Mouse (Mus musculus) C2C12 (cell line): Measurements from ENCODE around the gene Gm28308. TPM values are rescaled to one million over a fixed set of nuclear protein-coding genes. Genes with fewer than 3 reads are reported as not detected.

ENCODE experiments used
- H3K27me3 ChIP-seq: one replicate; pipeline ENCODE4 v1.6.1; 2011; ENCODE audit not compliant: control insufficient read depth, insufficient read depth, insufficient read length
- H3K36me3 ChIP-seq: one replicate; pipeline ENCODE4 v1.6.1; 2011; ENCODE audit not compliant: control insufficient read depth, insufficient read depth
- H3K4me3 ChIP-seq: one replicate; pipeline ENCODE4 v1.5.1; 2011; ENCODE audit warnings: mild to moderate bottlenecking, control low read depth; ENCODE audit not compliant: poor library complexity, insufficient read depth, severe bottlenecking
- H3K79me2 ChIP-seq: one replicate; pipeline ENCODE4 v1.6.1; 2011; ENCODE audit not compliant: control insufficient read depth, insufficient read depth
- H3K79me3 ChIP-seq: one replicate; pipeline ENCODE4 v1.6.1; 2011; ENCODE audit warnings: low read depth, control low read depth
- H3ac ChIP-seq: one replicate; pipeline ENCODE3; 2011; ENCODE audit warnings: low read depth; ENCODE audit not compliant: control insufficient read depth, insufficient read length
- CEBPB ChIP-seq: IDR thresholded peaks from one replicate; pipeline ENCODE4 v1.6.1; 2011; ENCODE audit warnings: low read depth, mild to moderate bottlenecking, control low read depth, moderate library complexity
- CTCF ChIP-seq: IDR thresholded peaks from one replicate; pipeline ENCODE4 v1.5.1; 2011; ENCODE audit not compliant: control insufficient read depth, insufficient read depth, insufficient read length
- FOSL1 ChIP-seq: IDR thresholded peaks from one replicate; pipeline ENCODE4 v1.8.0; 2011; ENCODE audit warnings: mild to moderate bottlenecking, low read length; ENCODE audit not compliant: poor library complexity, insufficient read depth, severe bottlenecking
- MAX ChIP-seq: IDR thresholded peaks from one replicate; pipeline ENCODE4 v1.6.1; 2011; ENCODE audit warnings: mild to moderate bottlenecking, control low read depth
- MYOD1 ChIP-seq: IDR thresholded peaks from one replicate; pipeline ENCODE4 v1.6.1; 2011; ENCODE audit warnings: low read depth; ENCODE audit not compliant: control insufficient read depth, insufficient read length
- MYOG ChIP-seq: IDR thresholded peaks from one replicate; pipeline ENCODE4 v1.6.1; 2011; ENCODE audit not compliant: control insufficient read depth, insufficient read length; ENCODE audit errors: extremely low read depth
- USF1 ChIP-seq: IDR thresholded peaks from one replicate; pipeline ENCODE4 v1.6.1; 2011; ENCODE audit warnings: low read depth, mild to moderate bottlenecking, control low read depth, moderate library complexity
- polyA plus RNA-seq: library from polyadenylated mRNA; unstranded; fragments of >200 nt; fragmentation: generic; extraction: Trizol; gene quantifications from one replicate; pipeline ENCODE4 v1.2.1, GENCODE M21; 2012; ENCODE audit warnings: missing spikeins

Gene Gm28308
- polyA plus RNA-seq, 1 experiment, result 0.75 TPM

GRCm38 (mm10) chr6:52172501-52172900, 40.6 kb downstream of the Gm28308 start:
- H3K79me3 ChIP-seq, result no peaks in the 10 kb centered on the region
- H3K4me3 ChIP-seq, result no peak overlapping the region
- H3K36me3 ChIP-seq, result peaks cover 3% of the 10 kb centered on the region
- no peaks in the 10 kb centered on the region for H3K79me2 ChIP-seq
- H3ac ChIP-seq, result no peak overlapping the region
- no peak for TF ChIP-seq USF1
- no peak for TF ChIP-seq CEBPB
- no peaks in the 10 kb centered on the region for H3K27me3 ChIP-seq

GRCm38 (mm10) chr6:52171938-52172337, 41.2 kb downstream of the Gm28308 start:
- H3K4me3 ChIP-seq, result no peak overlapping the region
- H3K36me3 ChIP-seq, result peaks cover 3% of the 10 kb centered on the region
- no peaks in the 10 kb centered on the region for H3K27me3 ChIP-seq
- no peaks in the 10 kb centered on the region for H3K79me2 ChIP-seq
- H3K79me3 ChIP-seq, result no peaks in the 10 kb centered on the region
- H3ac ChIP-seq, result no peak overlapping the region
- TF ChIP-seq CTCF (no peak), CEBPB (no peak), MYOD1 (no peak), MYOG (no peak), USF1 (no peak)

GRCm38 (mm10) chr6:52171331-52171730, 41.8 kb downstream of the Gm28308 start:
- Histone ChIP-seq H3ac (no peak overlapping the region), H3K4me3 (no peak overlapping the region), H3K36me3 (peaks cover 3% of the 10 kb centered on the region), H3K27me3 (no peaks in the 10 kb centered on the region), H3K79me2 (no peaks in the 10 kb centered on the region), H3K79me3 (no peaks in the 10 kb centered on the region)
- no peak for TF ChIP-seq CEBPB
- TF ChIP-seq MYOG, result no peak
- no peak for TF ChIP-seq MAX
- TF ChIP-seq USF1, result no peak
- no peak for TF ChIP-seq CTCF
- TF ChIP-seq MYOD1, result no peak
- no peak for TF ChIP-seq FOSL1

GRCm38 (mm10) chr6:52170898-52171223, 42.3 kb downstream of the Gm28308 start:
- Histone ChIP-seq H3K36me3 (peaks cover 3% of the 10 kb centered on the region), H3K79me3 (no peaks in the 10 kb centered on the region), H3K27me3 (no peaks in the 10 kb centered on the region), H3ac (no peak overlapping the region), H3K79me2 (no peaks in the 10 kb centered on the region), H3K4me3 (no peak overlapping the region)
- TF ChIP-seq CTCF (no peak), MYOG (no peak), CEBPB (no peak), USF1 (no peak), MAX (no peak), FOSL1 (no peak), MYOD1 (no peak)

- TF ChIP-seq MYOG (no peak), MYOD1 (no peak), MAX (no peak), CEBPB (no peak)
- no peaks in the 10 kb centered on the region for H3K79me2 ChIP-seq
- no peaks in the 10 kb centered on the region for H3K79me3 ChIP-seq
- no peaks in the 10 kb centered on the region for H3K27me3 ChIP-seq
- peaks cover 3% of the 10 kb centered on the region for H3K36me3 ChIP-seq
- no peak overlapping the region for H3ac ChIP-seq
- H3K4me3 ChIP-seq, result no peak overlapping the region
Measured at GRCm38 (mm10) chr6:52170166-52170897, 42.8 kb downstream of the Gm28308 start.

- TF ChIP-seq MAX, result no peak
- no peak for TF ChIP-seq CTCF
- TF ChIP-seq MYOD1, result no peak
- no peak for TF ChIP-seq MYOG
- TF ChIP-seq USF1, result no peak
- no peak for TF ChIP-seq CEBPB
- no peak overlapping the region for H3K4me3 ChIP-seq
- no peak overlapping the region for H3ac ChIP-seq
- no peaks in the 10 kb centered on the region for H3K79me2 ChIP-seq
- H3K79me3 ChIP-seq, result no peaks in the 10 kb centered on the region
- H3K36me3 ChIP-seq, result peaks cover 3% of the 10 kb centered on the region
- no peaks in the 10 kb centered on the region for H3K27me3 ChIP-seq
Measured at GRCm38 (mm10) chr6:52169499-52170165, 43.5 kb downstream of the Gm28308 start.
